Mouse (Mus musculus) G1E (cell line): ENCODE measurements around the gene Dsel.

Experiments used
- CTCF ChIP-seq: IDR thresholded peaks from 2 replicates; pipeline ENCODE4 v1.5.1; 2012; ENCODE audit warnings: low read depth, low read length, inconsistent platforms, mixed read lengths
- GATA1 ChIP-seq: IDR thresholded peaks from 2 replicates; pipeline ENCODE4 v1.6.1; 2012; ENCODE audit warnings: borderline replicate concordance, low read length, inconsistent platforms, mixed read lengths
- POLR2AphosphoS5 ChIP-seq: IDR thresholded peaks from 2 replicates; pipeline ENCODE4 v1.6.1; 2012; ENCODE audit warnings: low read depth, low read length, inconsistent platforms; ENCODE audit not compliant: insufficient replicate concordance
- TAL1 ChIP-seq: conservative IDR thresholded peaks from 2 replicates; pipeline ENCODE4 v1.6.1; 2012; ENCODE audit warnings: low read depth, low read length, inconsistent platforms, mixed read lengths

GRCm38 (mm10) chr1:111865467-111865866 lies 749 bp upstream of the Dsel start:
- TF ChIP-seq CTCF (no peak), GATA1 (no peak), POLR2AphosphoS5 (no peak), TAL1 (no peak)
